Mouse (Mus musculus) adrenal gland, postnatal 14 days (tissue): ENCODE data around the gene Lgr5. TPM values are rescaled to one million over a fixed set of nuclear protein-coding genes. Genes with fewer than 3 reads are reported as not detected.

Source experiments
- DNase-seq: peaks from one replicate; pipeline ENCODE4 v3.0.0; 2021; ENCODE audit warnings: mixed read lengths
- total RNA-seq: library from RNA; stranded (reverse); gene quantifications from 2 replicates; pipeline ENCODE4 v1.2.3, GENCODE M21; 2021

Lgr5 gene
- total RNA-seq, 1 experiment from 2014 or later, result 21.4 TPM

DNA sequence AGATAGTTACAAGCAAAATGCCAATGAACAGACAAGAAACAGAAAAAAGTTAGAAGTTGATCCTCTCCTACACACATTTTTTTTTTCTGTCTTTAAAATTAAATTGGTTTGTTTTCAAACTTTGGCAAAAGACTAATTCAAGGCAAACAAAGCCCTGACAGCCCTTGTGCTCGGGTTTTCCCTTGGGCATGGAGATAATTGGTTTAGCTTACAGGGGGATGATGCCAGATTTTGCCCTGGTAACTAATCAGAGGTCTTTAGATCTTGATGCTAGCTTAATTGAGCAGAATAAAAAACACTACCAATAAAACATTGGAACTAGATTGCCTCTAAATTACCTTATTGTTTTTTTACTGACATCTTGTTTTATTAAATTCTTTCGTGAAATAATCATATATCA, 162.2 kb downstream of the Lgr5 start:
- no peak for DNase-seq

DNA sequence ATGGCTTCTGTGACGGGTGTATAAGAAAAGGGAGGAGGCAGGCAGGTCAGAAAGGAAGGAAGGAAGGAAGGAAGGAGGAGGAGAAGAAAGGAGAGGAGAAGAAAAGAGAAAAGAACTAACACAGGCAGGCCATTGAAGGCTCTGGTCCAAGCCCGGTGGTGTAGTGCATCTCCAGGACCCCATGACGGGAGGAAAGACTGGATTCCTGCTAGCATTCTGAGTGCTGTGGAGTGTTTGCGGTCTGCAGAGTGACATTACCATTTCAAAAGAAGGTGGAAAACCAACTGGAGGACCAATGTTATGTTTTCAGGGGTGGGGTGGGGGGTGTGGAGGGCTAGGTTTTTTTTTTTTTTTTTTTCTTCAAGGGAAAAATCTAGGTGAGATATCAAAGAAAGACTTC, 165.6 kb downstream of the Lgr5 start:
- no peak for DNase-seq

DNA sequence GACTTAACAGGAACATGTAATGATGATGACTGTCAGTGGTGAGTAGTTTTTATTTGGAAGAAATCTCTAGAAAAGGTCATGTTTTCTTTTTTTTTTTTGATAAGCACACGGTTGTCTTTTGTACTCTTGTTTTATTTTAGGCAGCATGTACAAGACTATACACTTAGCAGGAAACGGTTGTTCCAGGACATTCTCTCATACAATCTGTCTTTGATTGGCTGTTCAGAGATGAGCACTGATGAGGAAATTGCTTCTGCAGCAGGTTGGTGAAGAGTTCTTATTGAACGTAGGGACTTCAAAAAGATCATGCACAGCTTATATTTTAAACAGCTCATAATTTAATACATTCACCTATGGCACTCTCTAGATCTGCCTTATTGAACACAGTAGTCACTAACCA, 173.5 kb downstream of the Lgr5 start:
- no peak for DNase-seq

DNA sequence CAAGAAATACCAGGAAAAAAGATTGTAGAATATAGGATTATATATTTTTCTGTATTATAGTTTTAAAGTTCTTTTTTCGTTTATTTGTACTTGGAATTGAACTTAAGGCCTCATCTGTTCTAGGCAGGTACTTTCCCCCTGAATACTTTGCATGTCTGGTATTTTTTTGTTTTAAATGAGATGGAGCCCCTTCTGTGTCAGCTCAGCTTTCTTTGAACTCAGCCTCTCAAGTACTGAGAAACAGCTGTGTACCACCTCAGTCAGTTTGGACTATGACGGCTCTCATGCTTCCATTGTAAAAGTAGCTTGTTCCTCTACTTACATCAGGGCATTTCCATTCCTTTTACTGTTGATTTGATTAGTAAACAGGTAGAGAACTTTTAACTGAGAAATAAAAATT, 174.1 kb downstream of the Lgr5 start:
- no peak for DNase-seq

DNA sequence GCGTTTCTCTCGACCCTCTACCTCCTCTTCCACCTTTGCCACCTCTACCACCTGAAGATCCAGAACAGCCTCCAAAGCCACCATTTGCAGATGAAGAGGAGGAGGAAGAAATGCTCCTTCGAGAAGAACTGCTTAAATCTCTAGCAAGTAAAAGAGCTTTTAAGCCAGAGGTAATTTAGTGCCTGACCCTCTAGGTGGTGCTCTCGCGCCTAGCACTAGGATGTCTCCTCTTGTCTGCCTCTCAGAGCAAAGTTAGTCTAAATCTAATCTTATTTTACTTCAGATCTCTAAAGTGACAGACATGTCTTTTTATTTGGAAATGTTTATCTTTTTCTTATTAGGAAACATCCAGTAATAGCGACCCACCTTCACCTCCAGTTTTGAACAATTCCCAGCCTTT, 181.2 kb downstream of the Lgr5 start:
- DNase-seq, result peak; percentile 75

Other genes with a start within 250 kb of the Lgr5 start
- gene Tmem19, start 225.3 kb downstream of the Lgr5 start, total RNA-seq, result 23.0 and 27.5 TPM in 2 replicates
- 14.5 and 15.4 TPM in 2 replicates for gene Thap2, start 203.3 kb downstream of the Lgr5 start, total RNA-seq
- gene Zfc3h1, start 202.8 kb downstream of the Lgr5 start, total RNA-seq, result 45.9 and 48.0 TPM in 2 replicates
- not detected in 2 replicates for gene A930009A15Rik, start 17.8 kb downstream of the Lgr5 start, total RNA-seq
- 2.3 and 2.7 TPM in 2 replicates for gene Tspan8, start 229.1 kb upstream of the Lgr5 start, total RNA-seq